Mouse (Mus musculus): ENCODE results near the gene Gm11938. TPM values are rescaled to one million over a fixed set of nuclear protein-coding genes. Genes with fewer than 3 reads are reported as not detected.
"Not testable (repeated sequence)": the region's sequence is repeated elsewhere in the genome, so short reads cannot be mapped to it uniquely, and the experiment has no call there.

Gene Gm11938
- total RNA-seq (2017), result not detected in 2 replicates

DNA sequence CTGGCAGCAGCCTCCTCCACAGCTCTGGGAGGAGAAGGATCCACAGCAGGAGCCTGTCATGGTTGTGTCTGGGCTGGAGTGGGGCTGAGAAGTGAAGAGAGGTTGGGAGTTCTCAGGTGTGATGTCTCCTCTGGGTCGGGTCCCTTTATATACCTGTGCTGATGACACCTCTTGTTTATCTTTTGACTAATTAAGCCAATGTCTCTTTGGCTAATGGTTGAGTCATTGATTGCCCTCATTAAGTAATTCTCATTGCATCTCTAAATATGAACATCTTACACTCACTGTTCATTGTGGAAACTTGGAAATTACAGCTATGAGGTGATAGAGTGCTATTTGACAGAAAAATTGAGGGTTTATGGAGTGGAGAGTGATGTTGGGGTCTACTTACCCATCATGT lies at the start of gene Gm11938:
Gm11938 (minus strand) TSS at position 101 of the 400 bp plus-strand sequence.
- not testable (repeated sequence) for ATAC-seq (ENCODE audit: extremely low read depth, insufficient number of reproducible peaks, low FRiP score, poor library complexity, severe bottlenecking)

DNA sequence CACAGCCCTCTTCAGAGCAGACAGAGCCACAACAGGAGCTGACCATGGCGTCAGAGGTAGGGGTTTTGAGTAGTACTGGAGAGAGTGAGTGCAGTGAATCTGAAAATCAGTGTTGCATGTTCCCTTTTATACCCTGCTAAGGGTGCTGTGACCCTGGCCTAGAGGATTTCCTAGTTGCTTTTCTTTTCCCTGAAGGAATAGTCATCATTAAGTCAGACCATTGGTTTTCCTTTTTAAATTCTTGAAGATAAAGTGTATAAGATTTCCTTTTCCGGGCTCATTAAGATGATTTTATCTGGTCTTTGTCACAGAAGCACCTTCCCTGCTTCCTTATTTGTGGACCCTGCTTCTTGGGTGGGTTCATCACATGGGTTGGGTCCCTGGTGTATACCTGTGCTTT lies 47.0 kb upstream of the Gm11938 start, which contains the start of gene Gm11555:
Gm11555 (minus strand) TSS at position 101 of the 400 bp plus-strand sequence.
- ATAC-seq (ENCODE audit: extremely low read depth, insufficient number of reproducible peaks, low FRiP score, poor library complexity, severe bottlenecking), result no peak

DNA sequence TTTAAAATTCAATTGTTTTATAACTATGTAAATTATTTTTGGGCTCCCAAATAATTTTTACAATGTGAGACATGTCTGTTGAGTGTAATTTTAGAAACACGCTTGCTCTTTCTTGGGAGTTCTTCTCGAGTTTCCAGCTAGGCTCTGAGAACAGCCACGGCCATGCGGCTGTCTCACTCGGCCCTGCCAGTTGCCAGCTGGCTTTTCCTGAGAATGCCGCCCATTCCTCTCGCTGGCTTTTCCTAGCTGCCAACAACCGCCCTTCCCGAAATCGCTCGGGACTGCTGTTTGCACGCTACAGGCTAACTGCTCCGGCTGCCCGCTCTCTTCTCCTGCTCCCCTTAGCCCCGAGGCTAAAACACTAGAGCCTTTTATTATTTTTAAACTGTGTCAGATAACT lies 43.3 kb upstream of the Gm11938 start:
- no peak for ATAC-seq (ENCODE audit: extremely low read depth, insufficient number of reproducible peaks, low FRiP score, poor library complexity, severe bottlenecking)

DNA sequence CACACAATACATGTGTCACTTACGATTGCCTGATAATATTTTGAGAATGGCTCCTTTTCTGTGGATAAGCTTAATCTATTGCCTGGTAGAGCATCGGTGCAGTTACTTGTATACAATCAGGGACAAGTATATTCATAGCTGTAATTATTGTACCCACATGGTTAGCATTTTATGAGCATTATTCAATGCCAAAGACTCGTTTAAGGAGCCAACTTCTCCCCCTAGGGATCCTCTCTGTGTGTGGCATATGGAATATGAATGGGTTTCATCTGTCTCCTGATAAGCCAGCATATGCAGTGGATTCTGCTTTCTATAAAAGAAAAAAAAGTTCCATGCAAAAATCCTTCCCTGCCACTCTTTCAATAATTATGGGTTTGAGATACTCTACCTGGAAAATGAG lies 41.2 kb upstream of the Gm11938 start:
- ATAC-seq (ENCODE audit: extremely low read depth, insufficient number of reproducible peaks, low FRiP score, poor library complexity, severe bottlenecking), result no peak

DNA sequence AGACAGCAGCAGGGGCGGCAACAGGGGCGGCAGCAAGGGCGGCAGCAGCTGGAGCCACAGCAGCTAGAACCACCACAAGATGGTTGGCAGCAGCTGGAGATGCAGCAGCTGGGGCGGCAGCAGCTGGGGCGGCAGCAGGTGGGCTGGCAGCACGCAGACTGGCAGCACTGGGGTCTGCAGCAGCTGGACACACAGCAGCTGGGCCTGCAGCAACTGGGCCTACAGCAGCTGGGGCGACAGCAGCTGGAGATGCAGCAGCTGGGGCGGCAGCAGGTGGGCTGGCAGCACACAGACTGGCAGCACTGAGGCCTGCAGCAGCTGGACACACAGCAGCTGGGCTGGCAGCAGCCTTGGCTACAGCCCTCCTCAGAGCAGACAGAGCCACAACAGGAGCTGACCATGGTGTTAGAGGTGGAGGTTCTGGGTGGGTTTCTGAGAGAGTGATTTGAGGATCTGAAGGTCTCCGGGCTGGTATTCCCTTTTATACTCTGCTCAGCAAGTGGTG lies 40.6 kb upstream of the Gm11938 start, which contains the start of gene Krtap4-7:
Krtap4-7 (minus strand) TSS at position 455 of the 505 bp plus-strand sequence.
- not testable (repeated sequence) for ATAC-seq (ENCODE audit: extremely low read depth, insufficient number of reproducible peaks, low FRiP score, poor library complexity, severe bottlenecking)

DNA sequence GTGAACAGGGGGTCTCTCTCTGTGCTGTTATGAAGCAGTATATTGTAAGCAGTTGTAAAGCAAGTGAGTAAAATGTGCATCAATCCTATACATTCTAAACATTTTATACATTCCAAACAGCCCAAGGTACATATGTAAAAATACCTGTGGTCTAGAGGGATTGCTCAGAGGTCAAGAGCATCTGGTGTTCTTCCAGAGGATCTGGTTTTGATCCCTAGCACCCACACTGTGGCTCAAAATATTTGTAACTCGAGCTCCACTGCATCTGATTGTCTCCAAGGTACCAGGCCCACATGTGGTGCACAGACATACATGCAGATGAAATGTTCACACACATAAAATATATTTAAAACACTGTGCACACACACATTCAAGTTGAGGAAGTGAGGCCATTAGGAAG lies 37.8 kb upstream of the Gm11938 start:
- no peak for ATAC-seq (ENCODE audit: extremely low read depth, insufficient number of reproducible peaks, low FRiP score, poor library complexity, severe bottlenecking)

DNA sequence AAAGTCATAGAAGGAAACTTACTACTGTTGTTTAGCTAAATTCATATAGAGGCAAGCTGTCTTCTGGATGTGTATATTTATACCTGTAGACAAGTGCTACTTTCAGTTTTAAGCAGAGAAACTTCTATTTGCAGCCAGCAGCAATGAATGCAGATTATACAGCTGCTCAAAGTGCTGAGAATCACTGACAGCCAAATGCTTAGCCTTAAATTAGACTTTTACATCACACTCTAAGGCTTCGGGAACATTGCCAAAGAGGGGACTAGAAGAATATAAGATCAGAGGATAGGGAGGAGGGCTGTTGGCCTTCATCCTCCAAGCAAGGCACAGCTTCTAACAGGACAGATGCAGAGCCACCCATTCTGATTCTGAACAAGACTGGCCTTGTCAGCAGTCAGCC lies 34.0 kb upstream of the Gm11938 start:
- no peak for ATAC-seq (ENCODE audit: extremely low read depth, insufficient number of reproducible peaks, low FRiP score, poor library complexity, severe bottlenecking)

DNA sequence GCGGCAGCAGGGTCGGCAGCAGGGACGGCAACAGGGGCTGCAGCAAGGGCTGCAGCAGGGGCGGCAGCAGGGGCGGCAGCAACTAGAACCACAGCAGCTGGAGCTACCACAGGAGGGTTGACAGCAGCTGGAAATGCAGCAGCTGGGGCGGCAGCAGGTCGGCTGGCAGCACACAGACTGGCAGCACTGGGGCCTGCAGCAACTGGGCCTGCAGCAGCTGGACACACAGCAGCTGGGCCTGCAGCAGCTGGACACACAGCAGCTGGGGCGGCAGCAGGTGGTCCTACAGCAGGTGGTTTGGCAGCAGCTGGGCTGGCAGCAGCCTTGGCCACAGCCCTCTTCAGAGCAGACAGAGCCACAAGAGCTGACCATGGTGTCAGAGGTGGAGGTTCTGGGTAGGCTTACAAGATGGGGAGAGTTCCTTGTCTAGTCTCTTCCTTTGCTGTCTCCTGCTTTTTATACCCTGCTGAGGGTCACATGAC lies 31.6 kb upstream of the Gm11938 start, which contains the start of gene Krtap4-2:
Krtap4-2 (minus strand) TSS at position 432 of the 482 bp plus-strand sequence.
- ATAC-seq (ENCODE audit: extremely low read depth, insufficient number of reproducible peaks, low FRiP score, poor library complexity, severe bottlenecking), result no peak

DNA sequence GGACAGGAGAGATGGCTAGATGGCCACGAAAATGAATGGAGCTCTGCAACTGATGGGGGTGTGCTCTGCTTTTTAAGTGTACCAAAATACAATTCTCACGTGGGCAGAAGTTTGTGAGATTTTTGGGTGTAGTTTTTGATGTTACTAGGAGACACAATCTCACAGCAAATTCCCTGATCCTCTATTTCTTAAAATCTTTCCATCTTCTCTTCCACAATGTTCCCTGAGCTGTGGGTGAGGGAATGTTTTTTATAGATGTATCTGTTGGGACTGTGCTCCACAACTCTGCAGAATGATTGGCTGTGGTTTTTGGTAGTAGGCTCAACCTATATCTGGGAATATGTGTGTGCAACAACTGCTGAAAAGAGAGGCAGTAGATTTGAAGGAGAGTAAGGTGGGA lies 30.2 kb upstream of the Gm11938 start:
- no peak for ATAC-seq (ENCODE audit: extremely low read depth, insufficient number of reproducible peaks, low FRiP score, poor library complexity, severe bottlenecking)

DNA sequence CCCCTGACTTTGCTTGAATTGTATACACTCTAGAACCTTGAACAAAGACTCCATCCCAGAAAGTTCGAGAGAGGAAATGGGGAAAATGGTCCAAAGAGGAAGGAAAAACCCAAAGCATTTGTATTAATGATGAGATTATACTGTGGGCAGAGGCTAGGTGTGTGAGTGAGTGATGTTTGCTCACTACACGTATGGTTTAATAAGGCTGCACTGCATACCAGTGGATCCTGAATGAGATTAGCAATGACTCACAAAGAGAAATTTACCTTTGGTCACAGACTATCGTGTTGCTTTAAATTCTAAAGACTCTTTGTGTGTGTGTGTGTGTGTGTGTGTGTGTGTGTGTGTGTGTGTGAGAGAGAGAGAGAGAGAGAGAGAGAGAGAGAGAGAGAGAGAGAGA lies 27.8 kb upstream of the Gm11938 start:
- ATAC-seq (ENCODE audit: extremely low read depth, insufficient number of reproducible peaks, low FRiP score, poor library complexity, severe bottlenecking), result no peak

DNA sequence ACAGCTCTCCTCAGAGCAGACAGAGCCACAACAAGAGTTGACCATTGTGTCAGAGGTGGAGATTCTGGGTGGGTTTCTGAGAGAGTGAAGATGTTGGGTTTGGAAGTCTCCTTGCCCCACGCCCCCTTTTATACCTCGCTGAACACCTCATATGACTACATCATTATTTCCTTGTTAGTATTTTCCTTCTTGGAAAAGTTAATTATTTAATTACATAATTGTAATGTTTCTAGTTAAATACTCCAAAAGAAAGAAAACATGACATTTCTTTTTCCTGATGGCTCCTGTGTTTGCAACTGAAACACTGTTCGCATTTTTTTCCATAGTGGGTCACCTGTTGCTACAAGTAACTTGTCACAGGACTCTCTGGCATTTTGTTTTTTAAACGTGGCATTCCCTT lies 25.0 kb upstream of the Gm11938 start, which contains the start of gene Krtap4-1:
Krtap4-1 (minus strand) TSS at position 101 of the 400 bp plus-strand sequence.
- no peak for ATAC-seq (ENCODE audit: extremely low read depth, insufficient number of reproducible peaks, low FRiP score, poor library complexity, severe bottlenecking)

DNA sequence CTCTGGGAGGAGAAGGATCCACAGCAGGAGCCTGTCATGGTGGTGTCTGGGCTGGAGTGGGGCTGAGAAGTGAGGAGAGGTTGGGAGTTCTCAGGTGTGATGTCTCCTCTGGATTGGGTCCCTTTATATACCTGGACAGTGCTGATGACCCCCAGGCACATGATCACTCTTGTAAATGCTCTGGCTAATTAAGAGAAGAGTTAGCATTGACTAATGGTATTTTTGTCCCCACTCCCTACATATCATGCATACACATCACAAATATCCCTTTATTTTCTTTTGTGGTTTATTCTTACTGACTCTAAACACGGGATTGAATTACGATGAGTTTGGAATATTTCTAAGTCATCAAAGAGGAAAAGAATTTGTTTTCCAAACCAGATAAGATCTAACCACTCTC lies 17.2 kb upstream of the Gm11938 start, which contains the start of gene Gm11562:
Gm11562 (minus strand) TSS at position 101 of the 400 bp plus-strand sequence.
- ATAC-seq (ENCODE audit: extremely low read depth, insufficient number of reproducible peaks, low FRiP score, poor library complexity, severe bottlenecking), result no peak

DNA sequence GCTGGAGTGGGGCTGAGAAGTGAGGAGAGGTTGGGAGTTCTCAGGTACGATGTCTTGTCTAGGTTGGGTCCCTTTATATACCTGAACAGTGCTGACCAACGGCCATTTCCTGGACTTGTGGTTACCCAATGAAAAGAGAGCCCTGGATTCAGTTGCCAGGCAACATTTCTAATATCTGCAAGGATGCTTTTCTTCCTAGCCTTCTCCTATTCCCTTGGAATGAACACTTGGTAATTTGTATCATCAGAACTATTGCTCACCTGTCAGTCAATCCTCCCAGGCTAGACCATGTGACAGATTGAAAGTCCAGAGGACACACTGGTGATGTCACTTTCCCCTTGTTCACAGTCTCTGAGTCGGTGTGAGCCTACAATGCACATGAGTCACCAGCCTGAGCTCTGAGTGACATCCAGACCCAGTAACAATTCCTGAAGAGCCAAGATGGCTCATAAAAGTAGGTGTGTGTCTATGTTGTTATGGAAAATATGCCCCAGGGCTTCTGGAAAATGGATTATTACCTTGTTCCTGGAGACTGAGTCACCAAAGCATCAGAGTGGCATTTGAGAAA lies 11.8 kb upstream of the Gm11938 start, which contains the start of gene Krtap2-4:
Krtap2-4 (minus strand) TSS at position 51 of the 568 bp plus-strand sequence.
- ATAC-seq (ENCODE audit: extremely low read depth, insufficient number of reproducible peaks, low FRiP score, poor library complexity, severe bottlenecking), result no peak

DNA sequence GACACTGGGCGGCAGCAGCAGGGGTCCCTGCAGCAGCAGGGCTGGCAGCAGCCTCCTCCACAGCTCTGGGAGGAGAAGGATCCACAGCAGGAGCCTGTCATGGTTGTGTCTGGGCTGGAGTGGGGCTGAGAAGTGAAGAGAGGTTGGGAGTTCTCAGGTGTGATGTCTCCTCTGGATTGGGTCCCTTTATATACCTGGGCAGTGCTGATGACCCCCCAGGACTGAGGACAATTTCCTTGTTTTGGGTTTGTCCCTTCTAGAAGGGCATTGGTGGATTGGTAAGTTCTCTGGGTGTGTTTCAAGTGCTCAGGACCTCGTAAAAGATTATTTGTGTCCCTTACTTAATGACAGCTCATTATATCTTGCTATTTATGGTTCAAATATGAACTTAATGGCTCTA lies 7.0 kb upstream of the Gm11938 start, which contains the start of gene Gm11937:
Gm11937 (minus strand) TSS at position 101 of the 400 bp plus-strand sequence.
- ATAC-seq (ENCODE audit: extremely low read depth, insufficient number of reproducible peaks, low FRiP score, poor library complexity, severe bottlenecking), result not testable (repeated sequence)

DNA sequence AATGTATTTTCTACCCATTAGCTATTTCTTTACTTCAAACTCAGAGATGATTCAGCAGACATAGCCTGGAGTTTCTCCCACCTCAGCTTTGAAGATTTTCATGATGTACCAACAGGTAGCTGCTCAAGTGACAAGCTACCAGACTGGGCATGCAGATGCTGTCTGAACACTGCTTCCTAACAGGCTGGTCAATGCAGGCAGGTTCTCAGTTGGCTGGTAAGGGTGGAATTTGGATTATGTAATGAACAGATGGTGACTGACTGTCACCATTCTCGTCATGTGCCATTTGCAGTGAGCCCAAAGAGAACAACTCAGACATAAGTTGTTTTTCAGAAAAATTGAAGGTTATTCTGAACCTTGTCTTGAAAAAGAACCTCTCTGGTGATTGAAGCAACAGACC lies 6.0 kb upstream of the Gm11938 start:
- ATAC-seq (ENCODE audit: extremely low read depth, insufficient number of reproducible peaks, low FRiP score, poor library complexity, severe bottlenecking), result no peak

DNA sequence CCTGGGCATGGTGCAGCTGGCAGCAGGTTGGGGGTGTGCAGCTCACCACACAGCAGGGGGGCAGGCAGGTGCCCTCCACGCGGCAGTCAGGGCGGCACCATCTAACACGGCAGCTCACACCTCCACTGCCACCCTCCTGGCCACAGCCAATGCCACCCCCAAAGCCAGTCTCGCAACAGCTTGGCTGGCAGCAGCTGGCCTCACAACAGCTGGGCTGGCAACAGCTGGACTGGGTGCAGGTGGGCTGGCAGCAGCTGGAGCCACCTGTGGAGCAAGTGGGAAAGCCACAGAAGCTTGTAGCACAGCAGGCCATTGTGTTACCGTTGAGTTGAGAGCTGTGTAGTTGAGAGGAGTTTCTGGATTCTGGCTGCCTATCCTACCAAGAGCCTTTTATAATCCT lies 5.4 kb downstream of the Gm11938 start, which contains the start of gene Krtap9-3:
Krtap9-3 (minus strand) TSS at position 364 of the 400 bp plus-strand sequence.
- not testable (repeated sequence) for ATAC-seq (ENCODE audit: extremely low read depth, insufficient number of reproducible peaks, low FRiP score, poor library complexity, severe bottlenecking)

DNA sequence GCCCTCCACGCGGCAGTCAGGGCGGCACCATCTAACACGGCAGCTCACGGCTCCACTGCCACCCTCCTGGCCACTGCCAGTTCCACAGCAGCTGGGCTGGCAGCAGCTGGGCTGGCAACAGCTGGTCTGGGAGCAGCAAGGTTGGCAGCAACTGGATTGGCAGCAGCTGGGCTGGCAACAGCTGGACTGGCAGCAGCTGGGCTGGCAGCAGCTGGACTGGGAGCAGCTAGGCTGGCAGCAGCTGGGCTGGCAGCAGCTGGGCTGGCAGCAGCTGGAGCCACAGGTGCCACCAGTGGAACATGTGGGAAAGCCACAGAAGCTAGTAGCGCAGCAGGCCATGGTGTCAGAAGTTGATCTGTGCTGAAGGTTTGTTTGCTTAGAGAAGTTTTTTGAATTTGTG lies 12.1 kb downstream of the Gm11938 start, which contains the start of gene Krtap1-3:
Krtap1-3 (minus strand) TSS at position 359 of the 400 bp plus-strand sequence.
- no peak for ATAC-seq (ENCODE audit: extremely low read depth, insufficient number of reproducible peaks, low FRiP score, poor library complexity, severe bottlenecking)

DNA sequence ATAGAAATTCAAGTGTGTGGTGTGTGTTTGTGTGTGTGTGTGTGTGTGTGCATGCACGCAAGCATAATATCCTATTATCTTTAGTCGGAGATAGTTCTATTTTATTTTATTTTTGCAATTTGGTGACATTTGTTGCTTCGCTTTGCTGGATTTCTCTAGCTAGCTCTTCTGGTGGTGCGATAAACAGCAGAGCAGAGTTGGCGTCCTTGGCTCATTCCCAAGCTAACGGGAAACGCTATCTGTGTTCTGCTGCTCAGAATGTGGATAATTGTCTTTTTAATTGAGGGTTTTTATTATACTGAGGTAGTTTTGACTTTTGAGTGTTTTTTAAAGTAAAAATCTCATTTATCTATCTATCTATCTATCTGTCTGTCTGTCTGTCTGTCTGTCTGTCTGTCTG lies 18.0 kb downstream of the Gm11938 start:
- ATAC-seq (ENCODE audit: extremely low read depth, insufficient number of reproducible peaks, low FRiP score, poor library complexity, severe bottlenecking), result no peak

DNA sequence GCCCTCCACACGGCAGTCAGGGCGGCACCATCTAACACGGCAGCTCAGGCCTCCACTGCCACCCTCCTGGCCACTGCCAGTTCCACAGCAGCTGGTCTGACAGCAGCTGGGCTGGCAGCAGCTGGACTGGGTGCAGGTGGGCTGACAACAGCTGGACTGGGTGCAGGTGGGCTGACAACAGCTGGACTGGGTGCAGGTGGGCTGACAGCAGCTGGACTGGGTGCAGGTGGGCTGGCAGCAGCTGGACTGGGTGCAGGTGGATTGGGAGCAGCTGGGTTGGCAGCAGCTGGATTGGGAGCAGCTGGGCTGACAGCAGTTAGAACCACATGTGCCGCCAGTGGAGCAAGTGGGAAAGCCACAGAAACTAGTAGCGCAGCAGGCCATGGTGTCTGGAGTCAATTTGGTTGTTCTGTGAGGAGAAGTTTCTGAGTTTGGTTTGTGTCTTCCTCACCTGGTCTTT lies 19.8 kb downstream of the Gm11938 start, which contains the start of gene Krtap1-4:
Krtap1-4 (minus strand) TSS at position 410 of the 460 bp plus-strand sequence.
- no peak for ATAC-seq (ENCODE audit: extremely low read depth, insufficient number of reproducible peaks, low FRiP score, poor library complexity, severe bottlenecking)

DNA sequence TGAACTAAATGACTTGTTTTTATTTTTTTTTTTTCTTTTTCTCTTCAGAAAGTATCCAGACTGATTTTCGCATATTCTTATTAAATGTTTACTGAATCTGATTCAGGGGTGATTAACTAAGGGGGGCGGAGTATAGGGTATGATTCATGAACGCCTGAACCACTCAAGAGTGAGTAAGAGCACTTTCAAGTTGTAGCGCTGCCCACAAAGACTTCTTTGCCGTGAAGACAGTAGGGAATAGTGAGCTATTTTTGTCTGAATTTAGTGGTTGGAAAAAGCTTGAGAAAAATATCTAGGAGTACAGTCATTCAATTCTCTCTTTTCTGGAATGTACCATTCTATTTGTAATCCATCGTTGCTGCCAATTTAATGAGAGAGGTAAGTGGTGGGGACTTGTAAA lies 21.5 kb downstream of the Gm11938 start:
- ATAC-seq (ENCODE audit: extremely low read depth, insufficient number of reproducible peaks, low FRiP score, poor library complexity, severe bottlenecking), result no peak

Measured in neutrophil, adult 5-6 weeks (primary cell).